Mouse (Mus musculus): ENCODE measurements around the gene Olfr1045.
"Not testable (repeated sequence)": the region's sequence is repeated elsewhere in the genome, so short reads cannot be mapped to it uniquely, and the experiment has no call there.

Gene Olfr1045

DNA sequence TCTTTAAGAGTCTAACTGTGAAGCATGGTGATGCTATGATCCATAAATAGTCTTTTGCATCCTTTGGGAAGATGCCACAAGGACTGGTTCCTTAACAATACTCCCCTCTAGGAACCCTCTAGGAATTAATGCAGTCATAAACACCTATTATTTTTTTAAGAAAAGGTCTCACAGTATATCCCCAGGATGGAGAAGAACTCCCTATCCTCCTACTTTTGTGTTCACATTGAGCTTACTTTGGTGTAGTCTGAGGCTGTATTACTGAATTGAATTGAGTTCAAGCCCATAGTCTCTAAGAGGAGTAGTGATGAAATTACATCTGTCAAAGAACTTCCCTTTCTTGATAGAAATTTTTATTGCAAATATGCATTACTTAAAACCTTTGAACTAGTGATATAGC, at the start of gene Olfr1045:
Gene Olfr1045 (minus strand): TSS at position 101 of the 400 bp plus-strand sequence.
- DNase-seq (ENCODE audit: extremely low read depth, low read depth, low spot score) = no peak

- DNase-seq (ENCODE audit: extremely low read depth, low read depth, low spot score) = no peak
Measured at GRCm38 (mm10) chr2:86240189-86240588, 37.4 kb upstream of the Olfr1045 start, which contains the start of gene Olfr1048. Gene Olfr1048 (minus strand): TSS chr2:86240289.

DNA sequence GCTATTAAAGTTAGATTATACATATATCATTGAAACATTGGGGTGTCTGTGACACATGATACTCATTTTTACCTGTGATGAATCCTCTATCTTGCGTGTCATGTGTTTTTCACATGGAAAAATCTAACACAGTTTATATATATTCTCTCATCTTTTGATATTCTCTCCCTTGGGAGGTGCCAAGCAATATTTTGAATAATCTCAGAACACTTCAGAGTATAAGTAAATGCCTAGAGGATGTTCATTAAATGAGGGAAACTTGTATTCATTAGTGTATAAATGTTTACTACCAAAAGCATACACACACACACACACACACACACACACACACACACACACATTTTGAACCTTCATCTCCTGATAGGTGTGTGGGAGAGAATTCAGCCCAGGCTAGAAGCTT, 28.5 kb upstream of the Olfr1045 start, which contains the start of gene Olfr1047:
Gene Olfr1047 (minus strand): TSS at position 101 of the 400 bp plus-strand sequence.
- no peak for DNase-seq (ENCODE audit: extremely low read depth, low read depth, low spot score)

DNA sequence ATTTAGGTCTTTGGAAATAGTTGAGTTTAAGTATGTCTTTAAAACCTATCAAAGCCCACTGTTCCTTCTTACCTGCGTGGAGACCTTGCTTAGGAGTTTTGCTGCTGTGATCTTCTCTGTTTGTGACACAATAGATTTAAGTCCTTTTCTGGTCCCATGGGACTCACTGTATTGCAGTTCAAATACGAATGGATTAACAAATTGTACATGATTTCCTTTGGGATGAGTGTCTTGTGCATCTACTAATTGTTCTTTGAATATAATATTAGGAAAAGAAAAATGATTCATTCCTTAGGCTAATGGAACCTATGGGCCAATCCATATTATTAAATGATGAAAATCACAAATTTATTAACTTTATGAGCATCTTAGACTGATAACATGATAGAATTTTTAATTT, 16.4 kb upstream of the Olfr1045 start, which contains the start of gene Olfr1046:
Gene Olfr1046 (minus strand): TSS at position 101 of the 400 bp plus-strand sequence.
- DNase-seq (ENCODE audit: extremely low read depth, low read depth, low spot score) = no peak

- DNase-seq (ENCODE audit: extremely low read depth, low read depth, low spot score) = no peak
Measured at GRCm38 (mm10) chr2:86195863-86196262, 6.9 kb downstream of the Olfr1045 start.

GRCm38 (mm10) chr2:86185583-86185982, 17.2 kb downstream of the Olfr1045 start, which contains the start of gene Olfr52:
Gene Olfr52 (minus strand): TSS chr2:86185683.
- no peak for DNase-seq (ENCODE audit: extremely low read depth, low read depth, low spot score)

GRCm38 (mm10) chr2:86179950-86180349, 22.9 kb downstream of the Olfr1045 start:
- DNase-seq (ENCODE audit: extremely low read depth, low read depth, low spot score) = no peak

DNA sequence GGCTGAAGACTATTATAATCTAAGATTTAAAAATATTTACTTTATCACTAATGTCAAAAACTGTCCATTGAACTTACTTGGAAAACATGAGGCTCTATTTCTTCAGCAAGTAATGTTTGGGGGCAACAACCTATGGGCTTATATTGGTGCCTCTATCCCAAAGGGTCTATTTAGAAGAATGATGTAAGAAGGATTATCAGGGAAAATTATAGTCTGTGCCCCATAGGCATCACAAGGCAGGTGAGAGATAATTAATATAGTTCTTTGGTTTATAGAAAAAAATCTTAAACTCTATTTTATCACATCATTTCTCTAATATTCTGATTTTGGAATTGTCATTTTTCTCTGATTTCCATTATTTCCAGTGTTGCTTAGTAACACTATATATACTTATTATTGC, 25.1 kb downstream of the Olfr1045 start, which contains the start of gene Olfr1044:
Gene Olfr1044 (minus strand): TSS at position 101 of the 400 bp plus-strand sequence.
- DNase-seq (ENCODE audit: extremely low read depth, low read depth, low spot score) = no peak

DNA sequence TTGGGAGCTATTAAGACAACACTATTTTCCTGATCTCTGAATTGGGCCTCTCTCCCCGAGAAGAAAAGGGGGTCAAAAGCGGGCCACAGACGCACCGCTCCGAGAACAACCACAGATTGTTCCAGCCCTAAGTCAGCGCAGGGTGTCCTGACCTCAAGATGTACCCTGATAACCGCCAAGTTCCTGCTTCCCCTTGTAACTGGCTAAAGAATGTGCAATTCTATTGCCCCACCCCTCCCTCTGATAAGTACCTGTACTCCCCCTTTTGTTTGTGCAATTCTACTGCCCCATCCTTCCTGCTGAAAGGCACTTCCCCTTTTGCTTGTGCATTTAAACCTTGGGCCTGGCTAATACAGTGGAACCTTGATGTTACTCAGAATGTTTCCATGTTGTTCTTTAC, 27.4 kb downstream of the Olfr1045 start:
- DNase-seq (ENCODE audit: extremely low read depth, low read depth, low spot score) = not testable (repeated sequence)

DNA sequence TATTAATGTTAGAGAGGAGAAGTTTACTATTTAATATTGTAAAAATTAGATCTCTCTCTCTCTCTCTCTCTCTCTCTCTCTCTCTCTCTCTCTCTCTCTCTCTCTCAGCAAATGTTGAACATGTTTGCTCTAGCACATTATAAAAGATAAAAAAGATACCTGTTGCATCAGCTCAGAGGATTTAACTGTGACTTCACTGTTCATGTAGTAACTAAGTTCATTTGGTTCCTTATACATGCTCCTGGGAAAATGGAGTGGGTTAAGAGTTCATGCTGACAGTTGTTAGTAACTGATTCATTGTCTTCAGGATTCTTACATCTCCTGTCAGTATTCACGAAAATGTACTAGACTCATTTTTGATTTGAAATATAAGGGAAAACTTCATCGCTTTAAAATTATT, 35.4 kb downstream of the Olfr1045 start, which contains the start of gene Olfr1043:
Gene Olfr1043 (minus strand): TSS at position 101 of the 400 bp plus-strand sequence.
- DNase-seq (ENCODE audit: extremely low read depth, low read depth, low spot score) = no peak

DNA sequence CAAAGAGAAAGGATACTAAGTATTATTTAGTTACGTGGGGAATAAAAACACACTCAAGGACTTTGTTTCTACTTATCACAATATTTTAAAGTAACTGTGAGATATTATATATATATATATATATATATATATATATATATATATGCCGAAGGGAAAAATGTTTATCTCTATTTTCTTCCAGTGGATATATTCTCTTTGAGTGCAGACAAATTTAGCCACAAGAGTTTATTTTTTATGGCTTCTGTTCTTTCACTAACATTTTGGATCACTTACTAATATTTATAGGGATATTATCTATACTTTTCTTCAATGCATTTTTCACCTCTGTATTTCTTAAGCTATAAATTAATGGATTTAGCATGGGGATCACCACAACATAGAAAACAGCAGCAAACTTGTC, 41.1 kb downstream of the Olfr1045 start, which contains the start of gene Olfr1042:
Gene Olfr1042 (minus strand): TSS at position 101 of the 400 bp plus-strand sequence.
- DNase-seq (ENCODE audit: extremely low read depth, low read depth, low spot score) = no peak

DNA sequence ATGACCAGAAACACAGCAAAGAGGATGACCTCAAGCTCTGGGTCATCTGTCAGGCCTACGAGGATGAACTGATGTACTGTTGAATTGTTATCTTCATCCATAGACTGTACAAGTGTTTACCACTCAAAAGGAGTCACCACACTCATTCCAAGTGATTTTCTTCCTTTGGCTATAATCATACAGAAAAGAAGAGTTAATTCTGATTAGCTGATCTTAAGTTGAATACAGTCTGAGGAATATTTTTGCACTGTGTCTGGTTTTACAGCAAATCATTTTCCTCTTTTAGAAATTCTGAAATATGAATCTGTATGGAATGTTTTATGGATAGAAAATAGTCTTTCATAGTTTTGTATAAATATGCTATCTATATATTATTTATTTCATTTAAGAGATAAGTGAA, 56.2 kb downstream of the Olfr1045 start, which contains the start of gene Olfr1040:
Gene Olfr1040 (minus strand): TSS at position 101 of the 400 bp plus-strand sequence.
- no peak for DNase-seq (ENCODE audit: extremely low read depth, low read depth, low spot score)
